Mouse (Mus musculus) CH12.LX (cell line): ENCODE measurements around the gene Ranbp9.

Source experiments
- CTCF ChIP-seq, 2 experiments: IDR thresholded peaks in 1 of 2; conservative IDR thresholded peaks in 1 of 2; 2 replicates each; pipeline ENCODE4 v1.5.1; 2011 to 2012; ENCODE audit warnings: low read depth in 2 of 2, low read length in 2 of 2, improper control_type of control experiment in 1 of 2, inconsistent platforms in 1 of 2, mild to moderate bottlenecking in 1 of 2, moderate library complexity in 1 of 2
- EP300 ChIP-seq: IDR thresholded peaks from 2 replicates; pipeline ENCODE4 v1.6.1; 2011; ENCODE audit warnings: low read length, improper control_type of control experiment

- TF ChIP-seq CTCF (conservative IDR thresholded peaks at IDR 0.05 in 1 of 2, IDR thresholded peaks at IDR 0.05 in 1 of 2; ENCODE audit: low read depth in 2 of 2, low read length in 2 of 2) (no peak), EP300 (no peak)
Measured at GRCm38 (mm10) chr13:43415249-43415648, 65.8 kb downstream of the Ranbp9 start.
